Mouse (Mus musculus) stomach, postnatal 0 days (tissue): Measurements from ENCODE around the gene Ptdss2. TPM values are rescaled to one million over a fixed set of nuclear protein-coding genes. Genes with fewer than 3 reads are reported as not detected.
A peak's percentile ranks its signal among the peaks of the same experiment; 100 is the strongest.

Experiments used
- ATAC-seq: fragments of 200-750 bp; cut with Nextera tagmentation; 2 replicates; pipeline ENCODE4 v1.8.0; 2017; ENCODE audit not compliant: low FRiP score, low TSS enrichment
- DNase-seq: peaks from one replicate; pipeline ENCODE4 v3.0.0-alpha.2; 2016; ENCODE audit warnings: low spot score
- H3K27ac ChIP-seq: fragments of 300-500 bp; sonication (generic); replicated peaks from 2 replicates; pipeline ENCODE4 v1.5.1; 2014; ENCODE audit warnings: mild to moderate bottlenecking, control low read depth
- H3K27me3 ChIP-seq: fragments of 300-500 bp; sonication (generic); 2 replicates; pipeline ENCODE4 v1.6.1; 2014; ENCODE audit warnings: low read length; ENCODE audit not compliant: control insufficient read depth, insufficient read depth
- H3K36me3 ChIP-seq: fragments of 300-500 bp; sonication (generic); 2 replicates; pipeline ENCODE4 v1.6.1; 2014; ENCODE audit warnings: low read length, mixed read lengths; ENCODE audit not compliant: control insufficient read depth, insufficient read depth
- H3K4me1 ChIP-seq: fragments of 300-500 bp; sonication (generic); replicated peaks from 2 replicates; pipeline ENCODE4 v1.6.1; 2014; ENCODE audit warnings: antibody characterized with exemption; ENCODE audit not compliant: control insufficient read depth, insufficient read depth
- H3K4me2 ChIP-seq: fragments of 300-500 bp; sonication (generic); replicated peaks from 2 replicates; pipeline ENCODE4 v1.6.1; 2014; ENCODE audit warnings: low read depth, mild to moderate bottlenecking, control low read depth, moderate library complexity
- H3K4me3 ChIP-seq: fragments of 300-500 bp; sonication (generic); 2 replicates; pipeline ENCODE4 v1.5.1; 2014; ENCODE audit warnings: low read depth, low read length, control low read depth
- H3K9ac ChIP-seq: fragments of 300-500 bp; sonication (generic); 2 replicates; pipeline ENCODE4 v1.6.1; 2014; ENCODE audit warnings: mild to moderate bottlenecking, low read length, control low read depth, mixed read lengths
- H3K9me3 ChIP-seq: fragments of 300-500 bp; sonication (generic); 2 replicates; pipeline ENCODE4 v1.6.1; 2016; ENCODE audit warnings: low read length; ENCODE audit not compliant: control insufficient read depth
- CTCF ChIP-seq: IDR thresholded peaks from 2 replicates; pipeline ENCODE4 v1.5.1; 2016; ENCODE audit warnings: antibody characterized with exemption, low read depth, mild to moderate bottlenecking, moderate library complexity
- EP300 ChIP-seq: optimal IDR thresholded peaks from 2 replicates; pipeline ENCODE3; 2016; ENCODE audit warnings: antibody characterized with exemption
- WGBS: fragments of 180-500 bp; shearing (Covaris S2); extraction: QIAGEN DNeasy Blood & Tissue Kit; methylation state at CpG from one replicate; pipeline ENCODE4 v1.1.7; 2014; 5-methylcytosine and 5-hydroxymethylcytosine counted together
- polyA plus RNA-seq: library from polyadenylated mRNA; unstranded; fragments of >200 nt; fragmentation: Nextera tagmentation; extraction: Ambion mirVana; gene quantifications from 2 replicates; pipeline ENCODE4 v1.2.1, GENCODE M21; 2015

The Ptdss2 gene
- polyA plus RNA-seq, 1 experiment from 2014 or later: 22.9 TPM

GRCm38 (mm10) chr7:141122689-141123516 lies 721 bp downstream of the Ptdss2 start:
- under 1% methylated on average over 29 of the region's 29 CpGs for WGBS
- Histone ChIP-seq H3K27me3 (no peaks in the 10 kb centered on the region), H3K4me2 (peak overlapping the region; percentile 72), H3K36me3 (no peaks in the 10 kb centered on the region), H3K4me1 (peaks cover 3% of the 10 kb centered on the region), H3K9ac (peak overlapping the region; percentile 56), H3K9me3 (no peaks in the 10 kb centered on the region), H3K4me3 (peak overlapping the region; percentile 54), H3K27ac (peak overlapping the region; percentile 77)
- ATAC-seq (peak; percentile 99), DNase-seq (peak; percentile 98)
- no peak for TF ChIP-seq CTCF
- TF ChIP-seq EP300: no peak

- Histone ChIP-seq H3K9ac (peak overlapping the region; percentile 56), H3K4me1 (peaks cover 3% of the 10 kb centered on the region), H3K9me3 (no peaks in the 10 kb centered on the region), H3K36me3 (no peaks in the 10 kb centered on the region), H3K4me2 (peak overlapping the region; percentile 72), H3K27me3 (no peaks in the 10 kb centered on the region), H3K27ac (peak overlapping the region; percentile 77), H3K4me3 (peak overlapping the region; percentile 54)
- ATAC-seq: no peak
- no peak for DNase-seq
- WGBS: 2% methylated on average over 15 of the region's 15 CpGs
- no peak for TF ChIP-seq EP300
Observed at GRCm38 (mm10) chr7:141123517-141123856, 1.3 kb downstream of the Ptdss2 start.

DNA sequence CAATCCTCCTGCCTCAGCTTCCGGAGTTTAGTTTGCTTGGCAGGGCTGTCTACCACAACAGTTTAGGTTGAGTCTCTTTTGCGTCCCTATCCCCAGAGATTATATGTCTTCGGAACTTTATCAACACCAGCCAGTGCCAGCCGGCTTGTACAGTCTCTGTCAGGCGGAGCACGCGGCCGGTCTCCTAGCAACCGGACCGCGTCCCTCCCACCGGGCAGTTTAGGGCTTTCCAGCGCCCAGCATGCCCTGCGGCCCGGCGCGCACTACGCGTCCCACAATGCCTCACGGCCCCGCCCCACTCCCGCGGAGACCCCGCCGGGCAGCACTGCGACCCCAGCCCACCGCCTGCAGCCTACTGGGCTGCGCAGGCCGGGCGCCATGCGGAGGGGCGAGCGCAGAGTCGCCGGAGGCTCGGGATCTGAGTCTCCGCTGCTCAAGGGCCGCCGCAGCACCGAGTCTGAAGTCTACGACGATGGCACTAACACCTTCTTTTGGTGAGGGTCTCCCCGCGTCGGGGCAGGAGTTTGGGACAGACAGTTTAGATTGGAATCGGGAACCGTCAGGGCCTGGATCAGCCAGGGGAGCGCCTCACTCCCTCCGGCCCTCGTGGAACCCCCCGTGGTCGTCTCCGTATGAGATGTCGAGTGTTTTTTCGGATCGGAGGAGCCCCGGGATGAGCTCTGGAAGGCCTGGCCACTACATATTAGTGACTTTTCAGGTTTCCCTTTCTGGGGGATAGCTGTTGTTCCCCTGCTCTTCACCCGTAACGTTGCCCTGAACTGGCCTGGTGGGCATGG lies 9.0 kb downstream of the Ptdss2 start:
- TF ChIP-seq EP300: no peak
- peak overlapping the region; percentile 14 for H3K27ac ChIP-seq
- WGBS: under 1% methylated on average over 57 of the region's 59 CpGs
- DNase-seq (peak; percentile 91), ATAC-seq (peak; percentile 97)
- peak overlapping the region; percentile 85 for H3K4me2 ChIP-seq
- peak overlapping the region; percentile 84 for H3K9ac ChIP-seq
- H3K4me1 ChIP-seq: peaks cover 5% of the 10 kb centered on the region; the same call in 1 of the 2 replicates
- H3K9me3 ChIP-seq: no peaks in the 10 kb centered on the region
- H3K4me3 ChIP-seq: peak overlapping the region; percentile 86
- no peaks in the 10 kb centered on the region for H3K36me3 ChIP-seq
- H3K27me3 ChIP-seq: no peaks in the 10 kb centered on the region

DNA sequence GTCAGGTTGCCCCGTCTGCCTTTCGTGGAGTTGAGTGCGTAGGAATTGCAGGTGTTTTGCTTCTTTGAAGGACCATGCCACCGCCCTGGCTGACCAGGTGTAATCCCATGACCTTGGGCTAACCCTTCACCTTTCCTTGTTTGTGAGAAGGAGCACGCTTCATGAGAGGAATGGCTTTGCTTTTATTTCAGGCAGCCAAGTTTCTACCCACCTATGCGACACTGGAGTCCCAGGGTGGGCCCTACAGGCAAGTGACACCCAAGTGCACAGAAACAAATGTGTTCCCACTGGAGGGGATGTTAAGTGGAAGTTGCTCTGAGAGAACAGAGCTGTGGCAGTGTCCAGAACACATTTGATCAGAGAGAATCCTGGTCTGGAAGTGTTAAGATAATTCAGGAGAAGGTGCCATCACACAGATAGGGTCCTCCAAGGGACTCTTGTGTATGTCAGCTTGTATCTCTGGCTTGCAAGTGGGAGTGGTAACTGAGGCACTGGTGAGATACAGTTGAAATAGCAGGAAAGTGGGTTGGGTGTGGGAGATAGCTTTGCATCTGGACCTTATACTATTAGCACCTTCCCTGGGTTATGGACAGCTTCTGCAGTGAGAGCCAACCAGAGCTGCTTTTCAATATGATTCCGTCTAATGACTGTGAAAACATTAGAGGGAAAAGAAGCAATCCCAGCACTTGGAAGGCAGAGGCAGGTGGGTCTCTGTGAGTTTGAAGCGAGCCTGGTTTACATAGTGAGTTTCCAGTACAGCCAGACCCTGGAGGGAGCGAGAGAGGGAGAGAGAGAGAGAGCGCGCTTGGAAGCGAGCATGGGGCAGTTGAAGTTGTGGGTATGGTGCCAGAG lies 9.9 kb downstream of the Ptdss2 start:
- H3K27me3 ChIP-seq: no peaks in the 10 kb centered on the region
- H3K9me3 ChIP-seq: no peaks in the 10 kb centered on the region
- TF ChIP-seq EP300 (no peak), CTCF (no peak)
- peak overlapping the region; percentile 84 for H3K9ac ChIP-seq
- no peaks in the 10 kb centered on the region for H3K36me3 ChIP-seq
- peak overlapping the region; percentile 86 for H3K4me3 ChIP-seq
- ATAC-seq (no peak), DNase-seq (no peak)
- peak overlapping the region; percentile 85 for H3K4me2 ChIP-seq
- peaks cover 5% of the 10 kb centered on the region; the same call in 1 of the 2 replicates for H3K4me1 ChIP-seq
- WGBS: 53% methylated on average over 12 of the region's 12 CpGs
- H3K27ac ChIP-seq: no peak overlapping the region; the same call in 1 of the 2 replicates

DNA sequence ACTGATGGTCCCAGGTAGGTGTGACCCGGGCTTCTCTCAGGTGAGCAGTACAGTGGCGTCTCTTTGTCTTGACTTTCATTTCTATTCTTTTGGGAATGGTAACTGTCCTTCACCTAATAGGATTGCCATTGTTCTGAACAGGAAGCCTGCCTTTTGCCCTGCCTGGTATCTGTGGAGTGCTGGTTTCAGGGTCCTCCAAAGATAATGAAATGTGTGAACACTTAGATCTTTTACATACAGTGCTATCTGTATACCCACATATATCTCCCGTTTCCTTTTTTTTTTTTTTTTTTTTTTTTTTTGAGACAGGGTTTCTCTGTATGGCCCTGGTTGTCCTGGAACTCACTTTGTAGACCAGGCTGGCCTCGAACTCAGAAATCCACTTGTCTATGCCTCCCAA lies 19.1 kb downstream of the Ptdss2 start:
- no peaks in the 10 kb centered on the region for H3K4me1 ChIP-seq
- no peaks in the 10 kb centered on the region for H3K27me3 ChIP-seq
- H3K27ac ChIP-seq: no peak overlapping the region
- ATAC-seq: no peak
- no peak overlapping the region for H3K4me2 ChIP-seq
- no peaks in the 10 kb centered on the region for H3K9me3 ChIP-seq
- H3K36me3 ChIP-seq: peaks cover 3% of the 10 kb centered on the region; the same call in 1 of the 2 replicates
- WGBS: 82% methylated on average over 4 of the region's 4 CpGs
- no peak overlapping the region for H3K9ac ChIP-seq
- TF ChIP-seq EP300 (no peak), CTCF (no peak)
- no peak for DNase-seq
- no peak overlapping the region for H3K4me3 ChIP-seq
